Mouse (Mus musculus) erythroblast, embryonic 14.5 days (primary cell): ENCODE measurements around the gene Adi1. TPM values are rescaled to one million over a fixed set of nuclear protein-coding genes. Genes with fewer than 3 reads are reported as not detected.

Source experiments
- H3K27me3 ChIP-seq: 2 replicates; pipeline ENCODE4 v1.6.1; 2012; ENCODE audit warnings: inconsistent platforms; ENCODE audit not compliant: control insufficient read depth
- H3K36me3 ChIP-seq: 2 replicates; pipeline ENCODE4 v1.6.1; 2012; ENCODE audit warnings: mild to moderate bottlenecking, inconsistent platforms; ENCODE audit not compliant: control insufficient read depth
- H3K4me1 ChIP-seq: 2 replicates; pipeline ENCODE4 v1.6.1; 2012; ENCODE audit warnings: inconsistent platforms; ENCODE audit not compliant: control insufficient read depth
- H3K4me3 ChIP-seq: replicated peaks from 2 replicates; pipeline ENCODE3; 2012; ENCODE audit warnings: moderate library complexity, mild to moderate bottlenecking, inconsistent platforms
- H3K9me3 ChIP-seq: 2 replicates; pipeline ENCODE4 v1.6.1; 2012; ENCODE audit warnings: low read length, inconsistent platforms, mixed read lengths; ENCODE audit not compliant: control insufficient read depth
- GATA1 ChIP-seq: IDR thresholded peaks from 2 replicates; pipeline ENCODE4 v1.6.1; 2012; ENCODE audit warnings: low read length, inconsistent platforms, mixed read lengths
- TAL1 ChIP-seq: IDR thresholded peaks from 3 replicates; pipeline ENCODE4 v1.6.1; 2012; ENCODE audit warnings: low read length, inconsistent platforms, mixed read lengths
- polyA plus RNA-seq: library from polyadenylated mRNA; stranded (reverse); fragments of >175 nt; gene quantifications from 2 replicates; pipeline ENCODE4 v1.2.3, GENCODE M21; 2012

Gene Adi1
- polyA plus RNA-seq, 1 experiment, result 0.11 TPM

DNA sequence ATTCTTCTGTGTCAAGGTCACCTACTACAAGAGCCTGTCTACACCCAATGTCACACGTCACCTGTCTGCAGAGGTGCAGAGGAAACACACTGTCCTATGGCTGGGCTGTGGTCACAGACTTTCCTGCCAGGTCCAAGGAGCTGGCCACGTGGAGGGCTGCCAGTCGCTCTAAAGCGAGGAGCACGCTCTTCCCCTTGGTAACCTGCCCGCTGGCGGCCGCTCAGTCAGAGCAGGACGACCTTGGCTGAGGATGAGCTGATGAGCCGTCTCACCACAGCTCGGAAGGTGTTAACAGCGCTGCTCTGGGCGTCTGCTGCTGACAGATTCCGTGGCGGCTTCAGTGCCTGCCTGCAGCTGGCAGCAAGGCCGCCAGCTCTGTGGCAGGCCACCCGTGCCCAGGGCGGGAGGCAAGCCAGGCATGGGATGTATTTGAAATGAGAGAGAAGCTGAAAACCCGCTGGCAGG, 25.6 kb downstream of the Adi1 start:
- H3K9me3 ChIP-seq, result no peaks in the 10 kb centered on the region
- peaks cover 2% of the 10 kb centered on the region; the same call in 1 of the 2 replicates for H3K4me1 ChIP-seq
- no peak for TF ChIP-seq TAL1
- no peak for TF ChIP-seq GATA1
- no peak overlapping the region for H3K4me3 ChIP-seq
- no peaks in the 10 kb centered on the region for H3K27me3 ChIP-seq
- H3K36me3 ChIP-seq, result peaks cover 56% of the 10 kb centered on the region

DNA sequence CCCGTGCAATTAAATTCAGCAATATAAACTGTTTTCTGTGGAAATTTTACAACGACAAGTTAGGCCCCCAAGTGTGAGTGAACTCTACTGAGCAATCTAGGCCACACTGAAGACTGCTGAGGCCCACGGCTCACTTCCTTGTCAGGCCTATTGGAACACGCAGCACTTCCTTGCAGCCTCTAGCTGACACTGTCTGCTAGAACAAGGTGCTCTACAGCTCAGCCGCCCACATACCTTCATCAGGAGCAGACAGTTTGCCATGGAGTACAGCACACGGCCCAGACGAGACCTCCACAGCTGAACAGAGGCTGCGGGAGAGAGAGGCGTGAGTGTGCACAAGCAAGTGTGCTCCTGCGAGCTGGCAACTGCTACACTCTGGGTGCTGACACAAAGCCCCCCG, 26.3 kb downstream of the Adi1 start:
- Histone ChIP-seq H3K27me3 (no peaks in the 10 kb centered on the region), H3K9me3 (no peaks in the 10 kb centered on the region), H3K36me3 (peaks cover 55% of the 10 kb centered on the region), H3K4me3 (no peak overlapping the region), H3K4me1 (peaks cover 2% of the 10 kb centered on the region; the same call in 1 of the 2 replicates)
- TF ChIP-seq GATA1 (no peak), TAL1 (no peak)

DNA sequence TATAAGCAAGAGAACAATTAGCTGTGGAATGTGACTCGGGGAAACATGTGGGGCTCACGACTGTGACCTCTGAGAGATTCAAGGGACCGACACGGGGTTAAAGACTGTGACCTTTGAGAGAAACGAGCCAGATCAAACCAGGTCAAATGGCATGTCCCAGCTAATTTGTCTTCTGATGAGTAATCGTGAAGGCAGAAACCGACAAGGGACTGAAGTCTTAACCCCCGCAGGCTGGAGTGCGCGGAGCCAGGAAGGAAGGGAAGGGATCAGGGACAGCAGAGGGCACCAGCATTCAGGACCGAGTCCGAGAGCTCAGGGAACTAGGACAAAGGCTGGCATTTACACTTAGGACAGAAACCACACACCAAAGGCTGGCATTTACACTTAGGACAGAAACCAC, 29.4 kb downstream of the Adi1 start:
- Histone ChIP-seq H3K27me3 (no peaks in the 10 kb centered on the region), H3K4me1 (no peaks in the 10 kb centered on the region), H3K4me3 (no peak overlapping the region), H3K9me3 (no peaks in the 10 kb centered on the region), H3K36me3 (peaks cover 53% of the 10 kb centered on the region)
- TF ChIP-seq GATA1 (no peak), TAL1 (no peak)

DNA sequence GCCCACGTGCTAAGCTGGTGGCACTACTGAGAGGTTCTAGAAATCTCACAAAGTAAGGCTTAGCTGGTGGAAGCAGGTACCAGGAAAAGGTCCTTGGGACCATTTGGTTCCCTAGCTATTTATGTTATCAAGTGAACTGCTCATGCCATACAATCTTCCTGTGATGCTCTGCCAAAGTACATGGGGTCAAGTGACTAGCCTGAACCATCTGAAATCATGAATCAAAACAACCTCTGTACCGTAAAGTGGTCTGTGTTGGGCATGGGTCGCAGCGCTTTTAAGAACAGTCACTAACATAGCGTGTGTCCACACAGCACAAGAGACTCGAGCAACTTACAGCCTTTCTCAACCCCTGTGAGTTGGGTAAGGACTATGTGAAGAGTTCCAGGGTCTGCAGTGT, 30.2 kb downstream of the Adi1 start:
- Histone ChIP-seq H3K9me3 (no peaks in the 10 kb centered on the region), H3K4me1 (no peaks in the 10 kb centered on the region), H3K4me3 (no peak overlapping the region), H3K36me3 (peaks cover 57% of the 10 kb centered on the region), H3K27me3 (no peaks in the 10 kb centered on the region)
- TF ChIP-seq GATA1 (no peak), TAL1 (no peak)

DNA sequence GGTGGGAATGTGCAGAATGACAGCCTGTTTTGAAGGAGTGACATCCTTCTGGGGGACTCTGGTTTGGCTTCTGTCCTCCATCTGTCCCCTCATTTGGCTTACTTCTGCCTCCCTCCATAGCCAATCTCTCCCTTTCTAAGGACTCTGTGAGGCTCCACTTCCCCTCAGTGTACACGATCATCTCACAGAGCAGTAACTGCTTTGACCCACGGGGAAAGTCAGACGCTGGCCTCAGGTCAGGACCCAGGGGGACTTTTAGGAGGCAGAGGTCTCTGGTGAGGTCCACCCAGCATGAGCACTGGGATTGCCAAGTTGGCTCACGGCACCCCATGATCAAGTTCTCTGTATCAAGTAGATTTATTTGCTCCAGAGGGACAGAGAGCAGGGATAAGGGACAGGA, 33.1 kb downstream of the Adi1 start:
- TF ChIP-seq GATA1 (no peak), TAL1 (no peak)
- Histone ChIP-seq H3K4me1 (no peaks in the 10 kb centered on the region), H3K9me3 (no peaks in the 10 kb centered on the region), H3K4me3 (no peak overlapping the region), H3K27me3 (no peaks in the 10 kb centered on the region), H3K36me3 (peaks cover 59% of the 10 kb centered on the region)

DNA sequence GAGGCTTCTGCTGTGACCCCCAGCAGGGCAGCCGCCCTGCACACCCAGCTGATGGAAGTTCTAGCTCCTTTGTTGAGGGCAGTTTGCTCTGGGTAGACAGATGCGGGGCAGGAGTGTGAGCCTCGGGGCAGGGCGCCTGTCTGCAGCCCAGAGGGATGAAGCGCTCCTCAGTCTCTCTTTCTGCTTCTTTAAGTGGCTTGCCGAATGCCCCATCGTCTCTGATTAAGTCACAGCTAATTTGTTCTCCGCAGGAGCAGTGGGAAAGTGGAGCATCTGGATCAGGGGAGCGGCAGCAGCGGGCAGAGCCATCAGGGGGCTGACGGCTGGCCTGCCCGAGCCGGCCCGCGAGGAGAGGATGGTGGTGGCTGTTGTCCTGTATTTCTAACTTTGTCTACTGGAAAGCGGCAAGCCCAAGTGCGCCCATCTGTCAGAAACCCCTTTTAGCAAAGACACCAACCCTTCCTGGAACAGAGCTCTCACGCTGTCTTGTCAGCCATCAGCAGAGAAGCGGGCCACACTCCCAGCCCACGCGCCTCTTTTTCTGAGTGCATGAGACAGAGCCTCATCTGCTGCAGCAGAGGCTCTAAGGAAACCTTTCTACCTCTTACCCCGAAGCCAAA, 35.6 kb downstream of the Adi1 start:
- H3K27me3 ChIP-seq, result no peaks in the 10 kb centered on the region
- H3K36me3 ChIP-seq, result peaks cover 64% of the 10 kb centered on the region
- no peaks in the 10 kb centered on the region for H3K9me3 ChIP-seq
- H3K4me1 ChIP-seq, result peaks cover 5% of the 10 kb centered on the region
- TF ChIP-seq TAL1 (no peak), GATA1 (no peak)
- no peak overlapping the region for H3K4me3 ChIP-seq

DNA sequence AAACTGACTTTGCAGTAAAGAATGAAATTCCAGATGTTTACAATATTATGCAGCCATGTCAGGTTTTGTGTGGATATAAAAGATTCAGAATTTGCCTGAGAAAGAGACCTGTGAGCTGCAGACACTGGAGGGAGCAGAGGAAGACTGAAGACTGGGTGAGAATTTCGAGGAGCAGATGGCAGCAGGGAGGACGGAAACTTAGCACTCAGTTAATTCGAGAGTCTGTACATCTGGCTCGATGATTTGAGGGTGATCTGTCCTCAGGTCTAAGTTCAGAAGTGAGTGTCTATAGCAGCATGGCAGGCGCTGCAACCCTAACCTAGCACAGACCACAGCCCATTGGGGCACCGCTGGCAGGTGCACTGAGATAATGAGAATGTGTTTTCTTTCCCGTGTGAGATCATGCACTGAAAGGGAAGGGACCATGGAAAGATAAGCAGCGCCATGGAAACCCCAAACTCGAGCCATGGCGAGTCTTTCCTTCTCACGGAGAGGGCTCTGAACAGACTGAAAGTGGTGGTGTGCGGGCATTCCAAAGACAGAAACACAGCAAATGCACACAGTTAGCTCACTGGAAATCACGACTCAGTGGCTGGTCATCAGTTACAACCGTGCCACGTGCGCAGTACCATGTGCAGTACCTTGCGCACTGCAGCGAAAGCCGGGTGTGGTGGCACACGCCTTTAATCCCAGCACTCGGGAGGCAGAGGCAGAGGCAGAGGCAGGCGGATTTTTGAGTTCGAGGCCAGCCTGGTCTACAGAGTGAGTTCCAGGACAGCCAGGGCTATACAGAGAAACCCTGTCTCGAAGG, 40.0 kb downstream of the Adi1 start:
- H3K4me3 ChIP-seq, result no peak overlapping the region
- peaks cover 5% of the 10 kb centered on the region for H3K4me1 ChIP-seq
- no peaks in the 10 kb centered on the region for H3K27me3 ChIP-seq
- H3K36me3 ChIP-seq, result peaks cover 69% of the 10 kb centered on the region
- H3K9me3 ChIP-seq, result no peaks in the 10 kb centered on the region
- no peak for TF ChIP-seq GATA1

DNA sequence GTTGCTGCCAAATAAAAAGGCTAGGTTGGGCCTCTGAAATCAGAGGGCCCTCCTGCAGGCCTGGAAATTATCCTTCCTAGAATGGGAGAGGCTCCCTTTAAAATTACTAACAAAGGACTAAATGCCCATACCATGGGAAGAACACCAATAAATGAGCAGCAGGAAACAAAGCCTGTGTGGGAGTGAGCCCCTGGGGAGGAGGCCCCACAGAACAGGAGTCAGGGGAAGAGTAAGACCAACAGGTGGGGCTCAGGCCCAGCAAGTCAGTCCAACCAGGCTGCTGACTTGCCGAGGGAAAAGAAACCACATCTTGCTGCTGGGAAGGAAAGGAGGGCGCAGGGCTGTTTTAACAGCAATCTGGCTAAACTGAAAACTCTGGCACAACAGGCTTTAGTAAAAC, 42.0 kb downstream of the Adi1 start:
- Histone ChIP-seq H3K4me1 (peaks cover 5% of the 10 kb centered on the region), H3K9me3 (no peaks in the 10 kb centered on the region), H3K36me3 (peaks cover 71% of the 10 kb centered on the region), H3K4me3 (no peak overlapping the region), H3K27me3 (no peaks in the 10 kb centered on the region)
- TF ChIP-seq TAL1, result no peak
- TF ChIP-seq GATA1, result no peak

DNA sequence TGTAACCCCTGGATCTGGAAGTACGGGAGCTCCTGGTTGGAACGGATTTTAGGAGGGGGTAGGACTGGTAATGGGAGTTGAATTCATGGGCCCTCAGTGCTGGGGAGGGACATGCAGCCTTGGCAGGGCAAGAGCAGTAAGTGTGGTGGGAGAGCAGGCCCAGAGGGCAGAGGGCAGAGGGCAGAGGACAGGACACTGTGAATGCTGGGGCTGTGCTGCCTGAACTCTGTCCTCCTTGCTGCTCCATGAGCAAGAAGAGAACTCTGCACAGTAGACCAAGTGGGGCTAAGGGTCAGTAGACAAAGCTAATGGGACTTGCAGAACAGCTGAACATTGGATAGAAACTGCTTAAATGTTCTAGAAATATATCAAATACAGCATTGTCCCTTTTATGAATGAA, 43.1 kb downstream of the Adi1 start:
- Histone ChIP-seq H3K9me3 (no peaks in the 10 kb centered on the region), H3K4me3 (no peak overlapping the region), H3K36me3 (peaks cover 78% of the 10 kb centered on the region), H3K27me3 (no peaks in the 10 kb centered on the region), H3K4me1 (peaks cover 5% of the 10 kb centered on the region)
- TF ChIP-seq TAL1 (no peak), GATA1 (no peak)
